Mouse (Mus musculus) lung, postnatal 25 days (tissue): ENCODE measurements around the gene Tex30.

Experiments
- DNase-seq: peaks from one replicate; pipeline ENCODE4 v3.0.0; 2022; ENCODE audit warnings: low spot score

Gene Tex30

DNA sequence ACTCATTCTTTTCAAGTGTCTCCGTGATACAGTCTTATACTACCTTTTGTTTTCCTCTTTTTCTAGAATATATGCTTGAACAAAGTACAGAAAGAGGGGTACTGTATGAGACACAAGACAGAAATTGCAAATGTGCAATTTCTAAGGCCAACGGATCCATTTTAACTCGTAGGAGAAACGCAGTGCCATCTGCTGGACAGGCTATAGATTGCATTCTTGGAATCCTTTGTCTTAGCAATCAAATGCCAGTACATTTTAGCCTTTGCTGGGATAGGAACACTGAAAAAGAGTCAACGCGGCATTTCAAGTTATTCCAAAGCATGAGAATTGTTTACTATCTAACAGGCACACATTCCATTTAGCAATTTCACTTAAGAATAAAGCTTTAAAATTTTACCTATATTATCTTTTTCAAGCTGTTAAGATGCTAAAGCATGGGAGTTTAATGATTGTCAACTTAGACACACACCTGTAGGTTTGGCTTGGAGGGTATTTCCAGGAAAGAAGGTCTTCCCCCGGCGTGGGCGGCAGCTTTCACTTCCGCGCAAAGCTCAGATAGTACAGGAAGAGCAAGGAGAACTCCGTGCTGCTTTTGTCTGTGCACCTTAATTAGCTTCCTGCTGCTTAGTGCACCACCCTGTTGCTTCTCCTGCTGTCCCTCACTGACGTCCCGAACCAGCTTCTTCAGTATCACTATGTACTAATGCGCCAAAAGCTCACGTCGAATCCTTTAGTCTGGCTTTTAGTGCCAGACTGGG is 60.3 kb downstream of the Tex30 start:
- peak; percentile 41 for DNase-seq
